Mouse (Mus musculus) adrenal gland, postnatal 14 days (tissue): ENCODE measurements around the gene Psmd14. TPM values are rescaled to one million over a fixed set of nuclear protein-coding genes. Genes with fewer than 3 reads are reported as not detected.
A peak's percentile ranks its signal among the peaks of the same experiment; 100 is the strongest.

ENCODE experiments used
- DNase-seq: peaks from one replicate; pipeline ENCODE4 v3.0.0; 2021; ENCODE audit warnings: mixed read lengths
- total RNA-seq: library from RNA; stranded (reverse); gene quantifications from 2 replicates; pipeline ENCODE4 v1.2.3, GENCODE M21; 2021

Psmd14 gene
- total RNA-seq, 1 experiment from 2014 or later, result 95.3 TPM

- no peak for DNase-seq
These were observed 47.9 kb downstream of the Psmd14 start for GRCm38 (mm10) chr2:61759234-61759855.

GRCm38 (mm10) chr2:61760044-61760443 lies 48.5 kb downstream of the Psmd14 start:
- no peak for DNase-seq

DNA sequence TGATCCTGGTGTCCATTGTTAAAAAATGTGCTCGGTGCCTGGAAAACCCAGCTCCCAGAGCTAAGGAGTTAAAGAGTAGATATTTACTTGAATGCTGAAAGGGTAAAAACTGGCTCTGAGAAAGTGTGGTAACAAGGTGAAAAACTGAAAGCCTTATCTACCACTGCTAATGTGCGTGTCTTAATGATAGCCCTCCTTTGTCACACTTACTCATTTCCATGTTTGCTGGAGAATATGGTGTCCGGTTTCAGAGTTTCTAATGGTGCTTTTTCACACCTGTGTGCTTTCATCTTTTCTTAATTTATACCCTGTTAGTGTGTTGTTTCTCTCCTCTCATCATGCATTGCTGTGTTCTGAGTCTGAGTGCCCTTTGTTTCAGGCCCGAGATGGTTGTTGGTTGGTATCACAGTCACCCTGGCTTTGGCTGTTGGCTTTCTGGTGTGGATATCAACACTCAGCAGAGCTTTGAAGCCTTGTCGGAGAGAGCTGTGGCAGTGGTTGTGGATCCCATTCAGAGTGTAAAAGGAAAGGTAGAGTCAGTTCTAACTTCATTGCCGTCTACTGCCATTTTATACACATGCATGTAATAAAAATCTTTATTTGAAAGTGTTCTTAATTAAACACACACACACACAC lies 53.1 kb downstream of the Psmd14 start:
- DNase-seq, result no peak

DNA sequence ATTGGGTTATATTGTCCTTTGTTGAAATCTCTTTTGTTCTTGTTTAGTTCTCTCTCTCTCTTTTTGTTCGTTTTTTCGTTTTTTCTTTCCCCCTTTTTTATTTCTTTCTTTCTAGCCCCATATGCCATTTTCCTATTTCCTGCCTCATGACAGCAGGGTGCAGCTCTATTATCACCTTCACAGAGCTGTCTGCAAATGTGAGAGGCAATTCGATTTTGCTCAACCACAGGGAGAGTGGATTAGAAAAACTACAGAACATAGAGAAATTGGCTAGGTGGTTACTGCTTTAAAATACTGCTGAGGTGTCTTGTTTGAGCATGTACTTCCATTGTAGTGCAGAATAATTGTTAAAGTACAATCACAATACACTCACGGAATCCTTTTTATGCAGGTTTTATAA lies 54.0 kb downstream of the Psmd14 start:
- DNase-seq, result no peak

GRCm38 (mm10) chr2:61780794-61781193 lies 69.3 kb downstream of the Psmd14 start:
- DNase-seq, result no peak

DNA sequence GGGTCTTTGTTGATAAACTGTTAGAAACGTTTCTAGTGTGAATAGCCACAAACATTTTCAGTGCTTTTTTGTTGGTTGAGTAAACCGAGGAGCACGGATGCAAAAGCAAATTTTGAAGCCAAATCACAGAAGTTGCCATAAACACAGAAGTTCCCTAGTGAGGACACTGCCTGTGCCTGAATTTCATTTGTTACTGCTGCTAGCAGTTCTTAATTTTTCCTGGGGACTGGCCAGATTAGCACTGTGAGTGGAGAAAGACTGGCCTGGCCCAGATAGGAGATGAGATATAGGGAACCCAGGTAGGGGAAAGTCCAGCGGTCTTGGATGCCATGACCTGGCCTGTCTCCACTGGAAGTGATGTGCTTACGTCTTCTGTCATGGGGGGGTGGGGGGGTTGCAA lies 83.5 kb downstream of the Psmd14 start:
- DNase-seq, result no peak

DNA sequence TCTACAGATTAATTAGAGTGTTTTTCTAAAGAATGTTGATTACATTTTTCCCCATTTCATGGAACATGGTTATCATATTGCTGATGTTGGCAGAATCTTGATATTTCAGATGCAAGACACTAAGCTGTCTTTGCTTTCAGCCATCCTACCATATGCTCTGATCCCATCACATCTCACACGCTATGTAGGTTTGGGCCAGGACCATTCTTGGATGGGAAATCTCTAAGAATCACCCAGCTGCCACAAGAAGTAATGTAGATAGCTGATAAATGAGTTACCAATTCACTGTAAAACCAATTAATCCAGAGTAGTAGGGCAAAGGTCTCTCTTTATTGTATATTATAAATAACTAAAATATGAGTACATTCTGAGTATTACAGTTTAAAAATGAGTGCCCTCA lies 86.6 kb downstream of the Psmd14 start:
- no peak for DNase-seq

DNA sequence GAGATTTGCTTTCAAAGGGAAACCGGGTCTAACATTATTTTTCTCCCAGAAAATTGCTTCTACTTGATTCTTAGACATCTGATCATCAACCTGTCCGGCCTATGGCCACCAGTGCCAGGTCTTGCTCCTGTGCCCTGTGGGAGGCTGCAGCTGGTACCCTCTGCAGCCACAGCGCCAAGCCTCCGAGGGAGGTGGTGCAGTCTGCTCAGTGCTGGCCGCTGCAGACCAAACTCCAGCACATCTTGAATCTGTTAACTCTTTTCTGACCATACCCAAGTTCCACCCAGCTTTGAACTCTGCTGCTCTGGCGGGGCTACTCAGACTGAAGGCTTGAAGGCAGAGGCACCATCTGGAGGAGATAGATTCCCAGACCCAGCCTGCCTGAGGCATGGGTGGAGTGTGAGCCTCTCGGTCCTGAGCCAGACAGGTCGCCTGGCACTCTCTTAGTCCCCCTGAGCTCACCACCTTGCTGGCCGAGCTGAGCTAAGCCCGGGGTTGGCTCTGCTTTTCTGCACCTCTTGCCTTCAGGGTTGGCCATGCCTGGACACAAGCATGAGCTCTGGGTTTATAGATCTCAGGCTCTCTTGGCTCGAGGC lies 91.3 kb downstream of the Psmd14 start, which contains the start of gene Tbr1:
Gene Tbr1, plus strand, starts transcription at position 275 of the 596 bp plus-strand sequence.
- DNase-seq, result peak; percentile 5

- peak; percentile 13 for DNase-seq
These were observed 92.2 kb downstream of the Psmd14 start for GRCm38 (mm10) chr2:61803443-61804367.

- DNase-seq, result no peak
These were observed 92.9 kb downstream of the Psmd14 start for GRCm38 (mm10) chr2:61804382-61804840.

DNA sequence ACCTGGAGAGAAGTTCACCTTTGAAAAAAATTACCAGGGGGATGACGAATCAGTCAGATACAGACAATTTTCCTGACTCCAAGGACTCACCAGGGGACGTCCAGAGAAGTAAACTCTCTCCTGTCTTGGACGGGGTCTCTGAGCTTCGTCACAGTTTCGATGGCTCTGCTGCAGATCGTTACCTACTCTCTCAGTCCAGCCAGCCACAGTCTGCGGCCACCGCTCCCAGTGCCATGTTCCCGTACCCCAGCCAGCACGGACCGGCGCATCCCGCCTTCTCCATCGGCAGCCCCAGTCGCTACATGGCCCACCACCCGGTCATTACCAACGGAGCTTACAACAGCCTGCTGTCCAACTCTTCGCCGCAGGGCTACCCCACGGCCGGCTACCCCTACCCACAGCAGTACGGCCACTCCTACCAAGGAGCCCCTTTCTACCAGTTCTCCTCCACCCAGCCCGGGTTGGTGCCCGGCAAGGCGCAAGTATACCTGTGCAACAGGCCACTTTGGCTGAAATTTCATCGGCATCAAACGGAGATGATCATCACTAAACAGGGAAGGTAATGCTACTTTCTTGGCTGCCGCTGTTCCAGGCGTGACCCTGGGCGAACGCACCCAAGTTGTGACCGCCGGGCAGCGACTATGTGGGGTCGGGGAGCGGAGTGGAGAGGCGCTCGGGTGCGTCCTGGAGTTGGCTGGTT lies 93.5 kb downstream of the Psmd14 start:
- DNase-seq, result peak; percentile 5

DNA sequence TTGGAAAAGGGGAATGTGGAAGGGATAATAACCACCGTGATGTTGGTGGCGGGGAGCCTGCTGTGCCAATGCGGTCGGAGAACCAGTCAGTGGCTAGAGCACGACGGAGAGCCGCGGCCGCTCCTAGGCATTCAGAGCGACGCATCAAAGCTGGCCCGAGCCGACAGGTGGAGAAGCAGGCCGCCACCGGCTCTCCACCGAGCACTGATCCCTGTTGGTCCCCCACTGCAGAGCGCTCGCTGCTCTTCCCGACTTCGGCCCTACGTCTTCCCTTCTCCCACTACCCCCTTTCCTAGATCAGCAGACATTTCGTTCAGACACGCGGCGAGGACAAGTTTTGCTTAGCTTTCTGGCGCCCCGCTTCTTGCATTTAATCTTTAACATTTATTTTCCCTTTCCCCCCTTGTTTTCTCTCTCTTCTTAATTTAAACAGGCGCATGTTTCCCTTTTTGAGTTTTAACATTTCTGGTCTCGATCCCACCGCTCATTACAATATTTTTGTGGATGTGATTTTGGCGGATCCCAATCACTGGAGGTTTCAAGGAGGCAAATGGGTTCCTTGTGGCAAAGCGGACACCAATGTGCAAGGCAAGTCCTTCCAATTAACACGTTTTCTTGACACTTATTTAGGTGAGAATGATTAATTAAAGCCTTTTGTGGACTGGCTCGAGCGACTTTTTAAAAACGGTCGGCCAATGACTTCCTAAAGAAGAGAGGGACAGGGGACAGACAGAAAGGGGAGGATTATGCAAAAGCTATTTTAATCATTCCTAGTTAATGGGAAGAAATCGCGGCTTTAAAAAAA lies 94.2 kb downstream of the Psmd14 start:
- DNase-seq, result peak; percentile 20

- no peak for DNase-seq
These were observed 94.9 kb downstream of the Psmd14 start for GRCm38 (mm10) chr2:61806346-61806825.

DNA sequence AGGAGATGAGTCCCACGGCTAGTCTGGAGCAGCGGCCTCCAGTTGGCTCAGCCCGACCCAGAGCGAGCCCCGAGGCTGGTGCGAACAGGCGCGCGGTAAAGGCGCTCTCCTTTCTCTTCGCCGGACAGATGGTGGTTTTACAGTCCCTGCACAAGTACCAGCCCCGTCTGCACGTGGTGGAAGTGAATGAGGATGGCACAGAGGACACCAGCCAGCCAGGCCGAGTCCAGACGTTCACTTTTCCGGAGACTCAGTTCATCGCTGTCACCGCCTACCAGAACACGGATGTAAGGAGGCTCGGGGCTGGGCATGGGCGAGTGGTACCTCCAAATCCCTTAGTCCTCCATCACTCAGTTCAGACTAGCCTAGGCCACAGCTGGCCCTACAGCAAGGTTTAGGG lies 95.7 kb downstream of the Psmd14 start:
- no peak for DNase-seq

- no peak for DNase-seq
These were observed 96.3 kb downstream of the Psmd14 start for GRCm38 (mm10) chr2:61807781-61808180.

- DNase-seq, result no peak
These were observed 97.3 kb downstream of the Psmd14 start for GRCm38 (mm10) chr2:61808776-61809175.

DNA sequence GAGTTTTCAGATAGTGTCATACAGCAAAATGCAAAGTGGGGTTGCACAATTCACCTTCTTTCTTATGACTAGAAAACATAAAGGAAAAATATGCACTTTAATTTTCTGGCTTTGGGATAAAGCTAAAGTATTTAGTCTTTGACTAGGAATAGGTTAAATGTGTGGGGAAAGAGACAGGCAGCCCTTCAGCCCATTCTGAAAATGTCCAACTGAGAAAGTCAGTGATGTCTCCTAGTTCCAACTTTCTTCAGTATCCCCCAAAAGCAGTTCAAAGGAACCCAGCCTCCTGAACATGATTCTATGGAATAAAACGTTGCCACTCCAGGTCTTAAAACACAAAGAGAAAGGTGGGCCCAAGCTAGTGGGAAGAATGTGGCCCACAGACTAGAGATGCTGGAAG lies 97.9 kb downstream of the Psmd14 start:
- no peak for DNase-seq

GRCm38 (mm10) chr2:61810751-61811150 lies 99.3 kb downstream of the Psmd14 start:
- DNase-seq, result no peak

- no peak for DNase-seq
These were observed 99.6 kb downstream of the Psmd14 start for GRCm38 (mm10) chr2:61811163-61811506.

GRCm38 (mm10) chr2:61811507-61812421 lies 100.3 kb downstream of the Psmd14 start:
- DNase-seq, result peak; percentile 59
